Mouse (Mus musculus) heart, embryonic 12.5 days (tissue): ENCODE measurements around the gene Lpin1. TPM values are rescaled to one million over a fixed set of nuclear protein-coding genes. Genes with fewer than 3 reads are reported as not detected.

ENCODE experiments used
- ATAC-seq: fragments of 200-750 bp; cut with Nextera tagmentation; 2 replicates; pipeline ENCODE4 v1.8.0; 2017; ENCODE audit warnings: moderate TSS enrichment, moderate library complexity; ENCODE audit not compliant: insufficient number of reproducible peaks, low FRiP score
- H3K27ac ChIP-seq: fragments of 300-500 bp; sonication (generic); 2 replicates; pipeline ENCODE4 v1.5.1; 2016; ENCODE audit warnings: mild to moderate bottlenecking, moderate library complexity; ENCODE audit not compliant: poor library complexity, severe bottlenecking
- H3K27me3 ChIP-seq: fragments of 300-500 bp; sonication (generic); replicated peaks from 2 replicates; pipeline ENCODE4 v1.6.1; 2016; ENCODE audit warnings: mild to moderate bottlenecking, moderate library complexity
- H3K36me3 ChIP-seq: fragments of 300-500 bp; sonication (generic); 2 replicates; pipeline ENCODE4 v1.6.1; 2016; ENCODE audit warnings: mild to moderate bottlenecking, moderate library complexity
- H3K4me1 ChIP-seq: fragments of 300-500 bp; sonication (generic); replicated peaks from 2 replicates; pipeline ENCODE4 v1.6.1; 2016; ENCODE audit warnings: mild to moderate bottlenecking
- H3K4me2 ChIP-seq: fragments of 300-500 bp; sonication (generic); 2 replicates; pipeline ENCODE4 v1.6.1; 2016; ENCODE audit warnings: mild to moderate bottlenecking, moderate library complexity
- H3K4me3 ChIP-seq: fragments of 300-500 bp; sonication (generic); 2 replicates; pipeline ENCODE4 v1.5.1; 2016; ENCODE audit warnings: mild to moderate bottlenecking
- H3K9ac ChIP-seq: fragments of 300-500 bp; sonication (generic); 2 replicates; pipeline ENCODE4 v1.6.1; 2016; ENCODE audit warnings: mild to moderate bottlenecking, moderate library complexity
- H3K9me3 ChIP-seq: fragments of 300-500 bp; sonication (generic); replicated peaks from 2 replicates; pipeline ENCODE4 v1.6.1; 2016; ENCODE audit warnings: mild to moderate bottlenecking, moderate library complexity
- WGBS: fragments of 180-500 bp; shearing (Covaris S2); methylation state at CpG from one replicate; pipeline ENCODE4 v1.1.7; 2016; 5-methylcytosine and 5-hydroxymethylcytosine counted together
- polyA plus RNA-seq: library from polyadenylated mRNA; unstranded; fragments of >200 nt; fragmentation: Nextera tagmentation; extraction: Ambion mirVana; gene quantifications from 2 replicates; pipeline ENCODE4 v1.2.1, GENCODE M21; 2016

Gene Lpin1
- polyA plus RNA-seq, 1 experiment from 2014 or later: 6.9 TPM

DNA sequence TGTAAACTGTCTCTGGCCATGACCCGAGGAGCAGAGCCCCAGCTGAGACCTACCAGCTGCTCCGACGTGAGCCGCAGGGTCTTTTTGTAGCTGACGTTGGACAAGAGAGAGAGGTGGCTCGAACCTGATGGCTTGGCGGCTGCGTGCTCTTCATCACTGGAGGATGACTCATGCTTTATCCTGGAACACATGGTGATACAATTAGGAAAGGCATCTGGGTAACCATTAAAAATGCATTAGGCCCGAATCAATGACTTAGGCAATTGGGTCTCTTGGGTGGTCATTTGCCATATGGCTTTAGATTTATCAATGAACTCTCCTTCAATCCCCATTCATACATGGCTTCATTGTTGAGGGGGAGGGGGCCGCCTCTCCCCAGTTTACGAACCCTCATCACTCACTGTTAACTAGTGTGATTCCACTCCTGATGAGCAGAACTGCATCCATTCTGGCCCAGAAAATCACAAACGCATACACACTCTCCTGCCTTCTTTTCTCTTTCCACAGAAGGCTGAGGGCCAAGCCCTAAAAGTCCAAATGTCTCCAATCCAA is 61.9 kb downstream of the Lpin1 start:
- peaks cover 34% of the 10 kb centered on the region for H3K4me1 ChIP-seq
- ATAC-seq: no peak
- H3K9ac ChIP-seq: no peak overlapping the region
- no peaks in the 10 kb centered on the region for H3K9me3 ChIP-seq
- no peak overlapping the region for H3K4me3 ChIP-seq
- no peaks in the 10 kb centered on the region for H3K27me3 ChIP-seq
- H3K4me2 ChIP-seq: no peak overlapping the region
- no peak overlapping the region for H3K27ac ChIP-seq
- H3K36me3 ChIP-seq: peaks cover 47% of the 10 kb centered on the region
- WGBS: 83% methylated on average over 12 of the region's 12 CpGs

GRCm38 (mm10) chr12:16541606-16542005 is 69.2 kb downstream of the Lpin1 start:
- no peak overlapping the region for H3K27ac ChIP-seq
- peaks cover 16% of the 10 kb centered on the region for H3K4me1 ChIP-seq
- H3K36me3 ChIP-seq: peaks cover 66% of the 10 kb centered on the region
- no peak for ATAC-seq
- no peaks in the 10 kb centered on the region for H3K9me3 ChIP-seq
- WGBS: 87% methylated on average over 5 of the region's 5 CpGs
- no peak overlapping the region for H3K4me2 ChIP-seq
- H3K4me3 ChIP-seq: no peak overlapping the region
- no peak overlapping the region for H3K9ac ChIP-seq
- H3K27me3 ChIP-seq: no peaks in the 10 kb centered on the region

DNA sequence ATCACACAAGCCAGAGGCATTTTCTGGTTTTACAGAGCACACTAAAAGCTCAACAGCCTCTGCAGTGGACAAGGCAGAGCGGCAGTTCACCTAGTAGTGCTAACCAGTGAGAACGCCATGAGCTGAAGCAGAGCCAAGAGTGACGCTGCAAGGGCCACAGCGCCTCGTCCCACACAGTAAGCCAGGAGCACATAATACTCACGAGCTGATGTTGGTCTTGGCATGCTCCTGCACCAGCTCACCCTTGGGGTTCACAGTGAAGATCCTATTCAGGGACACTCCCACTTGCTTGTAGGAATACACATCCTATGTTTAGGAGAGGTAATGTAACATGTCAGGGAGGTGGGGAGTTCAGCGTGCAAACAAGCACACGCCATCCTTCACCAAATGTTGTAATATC is 70.1 kb downstream of the Lpin1 start:
- H3K27ac ChIP-seq: no peak overlapping the region

DNA sequence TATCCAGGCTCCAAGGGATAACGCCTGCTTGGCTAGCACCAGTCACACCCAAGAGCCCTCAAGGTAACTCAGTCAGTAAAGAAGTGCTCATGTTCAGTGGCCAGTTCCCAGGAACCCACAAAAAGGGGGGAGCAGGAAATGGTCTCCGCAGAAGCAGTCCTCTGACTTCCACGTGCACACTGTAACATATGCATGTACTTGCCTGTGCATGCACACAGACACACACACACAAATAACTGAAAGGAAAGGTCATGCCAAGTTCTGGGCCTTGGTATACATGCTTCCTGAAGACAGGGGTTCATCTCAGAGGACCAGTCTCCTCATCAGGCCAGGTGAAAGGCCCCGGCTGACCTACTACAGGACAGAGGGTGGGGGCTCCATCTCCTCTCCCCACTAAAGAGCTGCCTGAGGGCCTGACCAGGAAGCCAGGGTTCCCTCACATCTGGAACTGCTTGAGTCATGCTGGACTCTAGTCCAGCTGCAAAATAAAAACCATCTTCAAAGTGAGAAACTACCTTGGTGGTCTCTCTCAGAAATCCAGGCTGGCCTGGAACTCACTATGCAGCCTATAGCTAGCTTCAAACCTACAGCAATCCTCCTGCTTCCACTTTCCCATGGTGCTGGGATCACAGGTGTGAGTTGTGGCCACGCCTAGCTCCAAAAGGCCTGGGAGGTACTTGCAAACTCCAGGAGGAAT is 70.7 kb downstream of the Lpin1 start:
- no peak overlapping the region for H3K4me3 ChIP-seq
- no peaks in the 10 kb centered on the region for H3K9me3 ChIP-seq
- H3K9ac ChIP-seq: no peak overlapping the region
- no peak overlapping the region for H3K27ac ChIP-seq
- peaks cover 58% of the 10 kb centered on the region for H3K36me3 ChIP-seq
- peaks cover 8% of the 10 kb centered on the region; the same call in 1 of the 2 replicates for H3K4me1 ChIP-seq
- H3K4me2 ChIP-seq: no peak overlapping the region
- no peaks in the 10 kb centered on the region for H3K27me3 ChIP-seq
- 85% methylated on average over 5 of the region's 5 CpGs for WGBS
- ATAC-seq: no peak

More for the DNA sequence above, 70.1 kb downstream of the Lpin1 start:
- no peaks in the 10 kb centered on the region for H3K27me3 ChIP-seq
- WGBS: 89% methylated on average over 8 of the region's 8 CpGs
- no peak for ATAC-seq
- no peak overlapping the region for H3K9ac ChIP-seq
- H3K9me3 ChIP-seq: no peaks in the 10 kb centered on the region
- peaks cover 60% of the 10 kb centered on the region for H3K36me3 ChIP-seq
- H3K4me3 ChIP-seq: no peak overlapping the region
- H3K4me1 ChIP-seq: peaks cover 8% of the 10 kb centered on the region
- H3K4me2 ChIP-seq: no peak overlapping the region

DNA sequence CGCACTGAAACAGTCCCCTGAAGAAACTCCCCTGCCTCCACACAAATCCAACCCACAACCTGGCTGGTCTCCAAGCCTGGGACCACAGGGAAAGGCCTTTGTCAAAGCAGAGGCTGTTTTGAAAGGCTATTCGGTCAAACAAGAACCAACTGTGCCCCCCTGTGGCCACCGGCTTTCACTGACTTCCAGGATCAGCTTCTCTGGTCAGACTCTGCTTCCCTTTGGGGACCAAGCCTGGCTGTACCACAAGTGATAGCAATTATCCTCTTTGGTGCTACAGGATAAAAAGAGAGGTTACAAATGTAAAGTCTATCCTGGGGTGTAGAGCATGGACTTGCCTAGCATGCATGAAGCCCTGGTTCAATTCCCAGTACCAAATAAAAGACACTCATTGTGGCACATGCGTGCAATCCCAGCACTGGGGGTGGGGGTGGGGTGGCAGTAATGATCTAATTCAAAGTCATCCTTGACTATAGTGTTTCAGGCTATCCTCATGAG is 77.4 kb downstream of the Lpin1 start:
- 25% methylated on average over 4 of the region's 4 CpGs for WGBS
- Histone ChIP-seq H3K4me1 (peaks cover 18% of the 10 kb centered on the region), H3K9me3 (no peaks in the 10 kb centered on the region), H3K27me3 (no peaks in the 10 kb centered on the region), H3K27ac (no peak overlapping the region), H3K36me3 (peaks cover 9% of the 10 kb centered on the region; the same call in 1 of the 2 replicates), H3K4me2 (peak overlapping the region; percentile 18), H3K9ac (peak overlapping the region; percentile 40), H3K4me3 (no peak overlapping the region)
- ATAC-seq: peak; percentile 74

DNA sequence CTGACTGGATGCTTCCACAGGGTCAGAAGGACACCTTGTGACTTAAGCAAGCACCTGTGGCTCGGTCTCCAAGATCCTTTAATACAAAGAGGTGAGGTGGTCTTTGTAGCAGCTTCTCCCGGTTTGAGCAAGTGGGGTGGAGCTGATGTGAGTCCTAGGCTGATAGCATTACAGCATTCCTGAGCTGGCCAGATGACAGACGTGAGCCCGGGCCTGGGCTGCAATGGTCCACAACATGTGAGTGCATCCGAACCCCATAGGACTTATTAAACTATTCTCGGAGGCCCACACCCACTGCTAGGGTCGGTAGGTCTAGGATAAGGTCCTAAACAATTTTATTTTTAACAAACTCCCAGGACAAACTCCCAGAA is 77.9 kb downstream of the Lpin1 start:
- Histone ChIP-seq H3K9me3 (no peaks in the 10 kb centered on the region), H3K4me3 (no peak overlapping the region), H3K27ac (peak overlapping the region; percentile 7; the same call in 1 of the 2 replicates), H3K4me1 (peaks cover 16% of the 10 kb centered on the region), H3K4me2 (peak overlapping the region; percentile 18), H3K9ac (peak overlapping the region; percentile 40), H3K36me3 (peaks cover 4% of the 10 kb centered on the region; the same call in 1 of the 2 replicates), H3K27me3 (no peaks in the 10 kb centered on the region)
- 0 out of 2 replicates have a peak, but pooled peaks have one; percentile 37 for ATAC-seq
- 20% methylated on average over 7 of the region's 7 CpGs for WGBS

GRCm38 (mm10) chr12:16531956-16532859 is 78.6 kb downstream of the Lpin1 start:
- WGBS: 54% methylated on average over 15 of the region's 15 CpGs
- Histone ChIP-seq H3K4me3 (no peak overlapping the region), H3K9me3 (no peaks in the 10 kb centered on the region), H3K4me1 (peaks cover 10% of the 10 kb centered on the region), H3K4me2 (peak overlapping the region; percentile 18; the same call in 1 of the 2 replicates), H3K27ac (peak overlapping the region; percentile 7; the same call in 1 of the 2 replicates), H3K36me3 (peaks cover 2% of the 10 kb centered on the region; the same call in 1 of the 2 replicates), H3K9ac (peak overlapping the region; percentile 40; the same call in 1 of the 2 replicates), H3K27me3 (no peaks in the 10 kb centered on the region)
- no peak for ATAC-seq

DNA sequence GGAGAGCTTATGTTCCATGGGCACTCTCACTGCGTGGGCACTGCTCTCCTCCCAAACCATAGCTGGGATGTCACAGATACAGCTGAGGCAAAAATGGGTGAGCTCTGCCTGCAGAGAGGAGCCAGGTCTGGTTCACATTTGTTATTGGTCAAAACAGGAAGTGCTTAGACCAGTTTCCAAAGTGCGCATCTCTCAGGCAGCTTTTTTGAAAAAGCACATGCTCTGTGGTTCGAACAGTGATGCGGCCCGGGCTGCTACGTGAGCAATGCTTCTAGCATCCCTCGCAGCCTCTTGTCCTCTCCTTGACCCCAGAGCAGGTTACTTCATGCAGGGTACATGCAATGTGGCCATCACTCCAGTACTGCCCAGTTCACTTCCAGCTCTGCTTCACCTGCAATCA is 82.1 kb downstream of the Lpin1 start:
- no peaks in the 10 kb centered on the region for H3K27me3 ChIP-seq
- H3K27ac ChIP-seq: no peak overlapping the region
- no peak overlapping the region for H3K9ac ChIP-seq
- no peak for ATAC-seq
- H3K4me2 ChIP-seq: no peak overlapping the region
- no peaks in the 10 kb centered on the region for H3K36me3 ChIP-seq
- WGBS: 77% methylated on average over 7 of the region's 7 CpGs
- H3K4me3 ChIP-seq: no peak overlapping the region
- H3K9me3 ChIP-seq: 0 out of 2 replicates have a peak, but pooled peaks cover 5% of the 10 kb centered on the region
- peaks cover 10% of the 10 kb centered on the region for H3K4me1 ChIP-seq

- ATAC-seq: no peak
- Histone ChIP-seq H3K9me3 (0 out of 2 replicates have a peak, but pooled peaks cover 5% of the 10 kb centered on the region), H3K4me3 (no peak overlapping the region), H3K27ac (no peak overlapping the region), H3K4me1 (peaks cover 7% of the 10 kb centered on the region), H3K9ac (no peak overlapping the region), H3K4me2 (no peak overlapping the region), H3K36me3 (no peaks in the 10 kb centered on the region), H3K27me3 (no peaks in the 10 kb centered on the region)
- 62% methylated on average over 3 of the region's 3 CpGs for WGBS
Measured at GRCm38 (mm10) chr12:16527941-16528340, 82.8 kb downstream of the Lpin1 start.

DNA sequence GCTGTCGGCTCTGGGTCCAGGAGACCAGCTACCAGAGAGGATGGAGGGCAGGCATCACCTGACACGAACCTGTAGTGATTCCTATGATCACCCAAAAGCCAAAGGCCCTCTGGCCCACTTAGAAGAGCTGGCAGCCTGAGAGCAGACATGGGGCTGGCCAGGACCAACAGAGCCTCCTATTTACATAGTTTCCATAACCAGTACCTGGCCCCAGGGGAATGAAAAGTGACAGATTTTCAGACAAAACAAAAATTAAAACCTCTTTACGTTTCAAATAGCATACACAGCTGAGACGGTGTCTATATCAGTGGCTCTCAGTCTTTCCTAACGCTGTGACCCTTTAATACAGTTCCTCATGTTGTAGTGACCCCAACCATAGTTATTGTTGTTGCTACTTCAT is 83.9 kb downstream of the Lpin1 start:
- no peak overlapping the region for H3K4me3 ChIP-seq
- no peak overlapping the region for H3K4me2 ChIP-seq
- H3K27ac ChIP-seq: no peak overlapping the region
- no peak for ATAC-seq
- H3K27me3 ChIP-seq: no peaks in the 10 kb centered on the region
- no peak overlapping the region for H3K9ac ChIP-seq
- H3K36me3 ChIP-seq: no peaks in the 10 kb centered on the region
- H3K4me1 ChIP-seq: no peaks in the 10 kb centered on the region
- WGBS: 84% methylated on average over 5 of the region's 5 CpGs
- 0 out of 2 replicates have a peak, but pooled peaks cover 5% of the 10 kb centered on the region for H3K9me3 ChIP-seq

GRCm38 (mm10) chr12:16526134-16526533 is 84.6 kb downstream of the Lpin1 start:
- H3K4me1 ChIP-seq: no peaks in the 10 kb centered on the region
- no peak for ATAC-seq
- no peak overlapping the region for H3K9ac ChIP-seq
- H3K4me3 ChIP-seq: no peak overlapping the region
- 0 out of 2 replicates have a peak, but pooled peaks cover 5% of the 10 kb centered on the region for H3K9me3 ChIP-seq
- 68% methylated on average over 2 of the region's 2 CpGs for WGBS
- no peaks in the 10 kb centered on the region for H3K27me3 ChIP-seq
- no peaks in the 10 kb centered on the region for H3K36me3 ChIP-seq
- no peak overlapping the region for H3K27ac ChIP-seq
- no peak overlapping the region for H3K4me2 ChIP-seq
